Mouse (Mus musculus): ENCODE measurements around the gene Il21r. TPM values are rescaled to one million over a fixed set of nuclear protein-coding genes. Genes with fewer than 3 reads are reported as not detected.

Il21r gene
- polyA plus RNA-seq, 1 experiment from 2014 or later: 0.22 TPM

DNA sequence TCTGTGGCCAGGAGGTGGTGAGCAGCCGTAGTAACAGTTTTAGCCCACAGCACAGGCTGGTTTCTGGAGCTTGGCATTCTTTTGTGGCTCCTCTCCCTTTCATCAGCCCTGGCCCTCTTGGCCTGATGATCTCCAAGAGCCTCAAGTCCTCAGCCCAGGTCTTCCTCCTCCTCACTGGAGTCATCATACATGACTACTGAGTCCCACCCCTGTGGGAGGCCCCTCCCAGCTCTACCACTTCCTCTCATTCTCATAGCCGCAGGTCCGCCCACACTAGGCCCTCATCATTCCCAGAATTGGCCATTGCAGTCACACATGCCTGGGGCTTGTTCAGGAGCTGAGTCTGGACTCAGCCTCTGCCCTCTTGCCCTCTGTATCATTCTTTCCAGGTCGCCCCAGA, 9.4 kb upstream of the Il21r start:
- Histone ChIP-seq H3K36me3 (ENCODE audit: control insufficient read depth, insufficient read depth, low read length) (no peaks in the 10 kb centered on the region), H3K9me3 (ENCODE audit: control insufficient read depth, low read length) (no peaks in the 10 kb centered on the region), H3K27ac (ENCODE audit: low read depth, low read length) (no peak overlapping the region), H3K4me1 (ENCODE audit: control insufficient read depth, insufficient read depth, low read length) (no peaks in the 10 kb centered on the region), H3K9ac (ENCODE audit: low read depth, low read length) (no peak overlapping the region), H3K4me2 (replicated peaks; ENCODE audit: low read depth, low read length) (no peak overlapping the region), H3K27me3 (ENCODE audit: control insufficient read depth, insufficient read depth, low read length) (no peaks in the 10 kb centered on the region), H3K4me3 (ENCODE audit: low read length) (no peak overlapping the region)
- ATAC-seq (ENCODE audit: low FRiP score, low TSS enrichment): no peak
- WGBS: 88% methylated on average over 4 of the region's 4 CpGs

- H3K27ac ChIP-seq (ENCODE audit: low read depth, low read length): no peak overlapping the region
- no peaks in the 10 kb centered on the region for H3K9me3 ChIP-seq (ENCODE audit: control insufficient read depth, low read length)
- H3K27me3 ChIP-seq (ENCODE audit: control insufficient read depth, insufficient read depth, low read length): no peaks in the 10 kb centered on the region
- no peaks in the 10 kb centered on the region for H3K4me1 ChIP-seq (ENCODE audit: control insufficient read depth, insufficient read depth, low read length)
- 60% methylated on average over 3 of the region's 3 CpGs for WGBS
- no peak overlapping the region for H3K9ac ChIP-seq (ENCODE audit: low read depth, low read length)
- ATAC-seq (ENCODE audit: low FRiP score, low TSS enrichment): no peak
- H3K36me3 ChIP-seq (ENCODE audit: control insufficient read depth, insufficient read depth, low read length): no peaks in the 10 kb centered on the region
- no peak overlapping the region for H3K4me3 ChIP-seq (ENCODE audit: low read length)
- no peak overlapping the region for H3K4me2 ChIP-seq (replicated peaks; ENCODE audit: low read depth, low read length)
These were observed 6.8 kb upstream of the Il21r start for GRCm38 (mm10) chr7:125596406-125596805.

- Histone ChIP-seq H3K9ac (ENCODE audit: low read depth, low read length) (no peak overlapping the region), H3K9me3 (ENCODE audit: control insufficient read depth, low read length) (no peaks in the 10 kb centered on the region), H3K4me2 (replicated peaks; ENCODE audit: low read depth, low read length) (no peak overlapping the region), H3K4me1 (ENCODE audit: control insufficient read depth, insufficient read depth, low read length) (no peaks in the 10 kb centered on the region), H3K36me3 (ENCODE audit: control insufficient read depth, insufficient read depth, low read length) (no peaks in the 10 kb centered on the region), H3K27ac (ENCODE audit: low read depth, low read length) (no peak overlapping the region), H3K4me3 (ENCODE audit: low read length) (no peak overlapping the region), H3K27me3 (ENCODE audit: control insufficient read depth, insufficient read depth, low read length) (no peaks in the 10 kb centered on the region)
- WGBS: 93% methylated on average over 9 of the region's 9 CpGs
- no peak for ATAC-seq (ENCODE audit: low FRiP score, low TSS enrichment)
These were observed 6.1 kb upstream of the Il21r start for GRCm38 (mm10) chr7:125597083-125597482.

GRCm38 (mm10) chr7:125597516-125598347, 5.5 kb upstream of the Il21r start:
- ATAC-seq (ENCODE audit: low FRiP score, low TSS enrichment): no peak
- 88% methylated on average over 11 of the region's 11 CpGs for WGBS
- Histone ChIP-seq H3K9ac (ENCODE audit: low read depth, low read length) (no peak overlapping the region), H3K4me3 (ENCODE audit: low read length) (no peak overlapping the region), H3K9me3 (ENCODE audit: control insufficient read depth, low read length) (no peaks in the 10 kb centered on the region), H3K27me3 (ENCODE audit: control insufficient read depth, insufficient read depth, low read length) (no peaks in the 10 kb centered on the region), H3K36me3 (ENCODE audit: control insufficient read depth, insufficient read depth, low read length) (no peaks in the 10 kb centered on the region), H3K27ac (ENCODE audit: low read depth, low read length) (no peak overlapping the region), H3K4me2 (replicated peaks; ENCODE audit: low read depth, low read length) (no peak overlapping the region), H3K4me1 (ENCODE audit: control insufficient read depth, insufficient read depth, low read length) (no peaks in the 10 kb centered on the region)

DNA sequence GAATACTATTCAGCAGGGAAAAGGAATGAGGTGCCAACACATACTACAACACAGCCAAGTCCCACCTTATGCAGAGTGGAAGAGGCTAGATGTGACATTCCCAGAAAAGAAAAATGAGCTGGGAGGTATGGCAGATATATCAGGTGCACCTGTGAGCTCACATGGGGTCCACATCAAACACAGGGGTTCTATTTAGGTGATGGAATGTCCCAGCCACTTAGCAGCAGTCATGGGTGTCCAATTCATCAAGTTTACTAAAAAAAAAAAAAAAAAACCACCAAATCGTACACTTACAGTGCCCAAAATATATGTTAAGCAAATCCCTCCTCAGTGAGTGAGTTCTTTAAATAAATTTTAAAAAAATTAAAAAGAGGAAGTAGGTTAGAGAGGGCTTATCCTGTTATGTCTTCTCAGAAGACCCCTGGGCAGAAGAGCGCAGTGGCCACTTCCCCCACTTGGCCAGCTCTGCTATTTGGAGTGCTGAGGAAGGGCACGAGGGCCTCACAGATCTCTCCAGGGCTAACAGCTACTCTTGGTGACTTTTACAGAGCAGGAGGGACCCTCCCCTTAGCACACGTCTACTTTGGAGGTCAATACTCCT, 3.8 kb upstream of the Il21r start:
- no peaks in the 10 kb centered on the region for H3K36me3 ChIP-seq (ENCODE audit: control insufficient read depth, insufficient read depth, low read length)
- H3K4me3 ChIP-seq (ENCODE audit: low read length): no peak overlapping the region
- ATAC-seq (ENCODE audit: low FRiP score, low TSS enrichment): no peak
- H3K4me1 ChIP-seq (ENCODE audit: control insufficient read depth, insufficient read depth, low read length): no peaks in the 10 kb centered on the region
- H3K27me3 ChIP-seq (ENCODE audit: control insufficient read depth, insufficient read depth, low read length): no peaks in the 10 kb centered on the region
- no peak overlapping the region for H3K4me2 ChIP-seq (replicated peaks; ENCODE audit: low read depth, low read length)
- H3K9ac ChIP-seq (ENCODE audit: low read depth, low read length): no peak overlapping the region
- H3K27ac ChIP-seq (ENCODE audit: low read depth, low read length): no peak overlapping the region
- H3K9me3 ChIP-seq (ENCODE audit: control insufficient read depth, low read length): no peaks in the 10 kb centered on the region
- 54% methylated on average over 4 of the region's 4 CpGs for WGBS

GRCm38 (mm10) chr7:125600136-125600535, 3.1 kb upstream of the Il21r start:
- Histone ChIP-seq H3K9me3 (ENCODE audit: control insufficient read depth, low read length) (no peaks in the 10 kb centered on the region), H3K27ac (ENCODE audit: low read depth, low read length) (no peak overlapping the region), H3K27me3 (ENCODE audit: control insufficient read depth, insufficient read depth, low read length) (no peaks in the 10 kb centered on the region), H3K9ac (ENCODE audit: low read depth, low read length) (no peak overlapping the region), H3K4me2 (replicated peaks; ENCODE audit: low read depth, low read length) (no peak overlapping the region), H3K4me3 (ENCODE audit: low read length) (no peak overlapping the region), H3K4me1 (ENCODE audit: control insufficient read depth, insufficient read depth, low read length) (no peaks in the 10 kb centered on the region), H3K36me3 (ENCODE audit: control insufficient read depth, insufficient read depth, low read length) (no peaks in the 10 kb centered on the region)
- ATAC-seq (ENCODE audit: low FRiP score, low TSS enrichment): no peak
- WGBS: 69% methylated on average over 10 of the region's 10 CpGs

DNA sequence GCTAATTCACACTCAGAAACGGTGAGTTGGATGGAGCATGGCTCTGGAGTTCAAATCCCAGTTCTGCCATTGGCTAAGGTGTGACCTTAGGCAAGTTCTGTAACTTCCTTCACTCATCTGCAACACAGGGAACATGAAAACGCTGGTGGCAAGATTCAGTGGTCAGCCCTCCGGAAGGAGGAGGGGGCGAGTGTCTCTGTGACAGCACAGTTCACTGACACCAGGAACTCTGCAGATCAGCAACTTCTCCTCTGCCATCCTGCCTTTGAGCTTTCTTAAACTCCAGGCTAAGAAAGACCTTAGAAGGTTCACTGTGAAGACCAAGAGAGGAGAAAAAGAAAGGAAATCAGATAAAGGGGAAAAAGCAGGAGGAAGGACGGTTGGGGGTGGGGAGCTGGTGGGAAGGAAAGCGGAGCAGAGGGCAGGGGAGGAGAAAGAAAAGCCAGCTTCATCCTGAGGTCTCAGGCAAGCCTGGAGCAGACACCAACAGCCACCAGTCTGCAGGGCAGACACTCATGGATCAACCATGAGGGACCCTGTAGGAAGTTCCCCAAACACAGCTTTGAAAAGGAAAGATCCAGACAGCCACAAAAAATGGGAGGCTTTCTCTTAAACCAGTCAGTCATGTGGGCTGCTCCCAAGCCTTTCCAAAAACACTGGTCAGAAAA, 2.5 kb upstream of the Il21r start:
- WGBS: 29% methylated on average over 6 of the region's 6 CpGs
- Histone ChIP-seq H3K4me1 (ENCODE audit: control insufficient read depth, insufficient read depth, low read length) (no peaks in the 10 kb centered on the region), H3K27me3 (ENCODE audit: control insufficient read depth, insufficient read depth, low read length) (no peaks in the 10 kb centered on the region), H3K27ac (ENCODE audit: low read depth, low read length) (no peak overlapping the region), H3K36me3 (ENCODE audit: control insufficient read depth, insufficient read depth, low read length) (no peaks in the 10 kb centered on the region), H3K4me2 (replicated peaks; ENCODE audit: low read depth, low read length) (no peak overlapping the region), H3K4me3 (ENCODE audit: low read length) (no peak overlapping the region), H3K9ac (ENCODE audit: low read depth, low read length) (no peak overlapping the region), H3K9me3 (ENCODE audit: control insufficient read depth, low read length) (no peaks in the 10 kb centered on the region)
- ATAC-seq (ENCODE audit: low FRiP score, low TSS enrichment): no peak

GRCm38 (mm10) chr7:125601280-125601670, 2.0 kb upstream of the Il21r start:
- Histone ChIP-seq H3K4me2 (replicated peaks; ENCODE audit: low read depth, low read length) (no peak overlapping the region), H3K9ac (ENCODE audit: low read depth, low read length) (no peak overlapping the region), H3K4me3 (ENCODE audit: low read length) (no peak overlapping the region), H3K27me3 (ENCODE audit: control insufficient read depth, insufficient read depth, low read length) (no peaks in the 10 kb centered on the region), H3K9me3 (ENCODE audit: control insufficient read depth, low read length) (no peaks in the 10 kb centered on the region), H3K4me1 (ENCODE audit: control insufficient read depth, insufficient read depth, low read length) (no peaks in the 10 kb centered on the region), H3K27ac (ENCODE audit: low read depth, low read length) (no peak overlapping the region), H3K36me3 (ENCODE audit: control insufficient read depth, insufficient read depth, low read length) (no peaks in the 10 kb centered on the region)
- WGBS: 44% methylated on average over 6 of the region's 6 CpGs
- ATAC-seq (ENCODE audit: low FRiP score, low TSS enrichment): no peak

DNA sequence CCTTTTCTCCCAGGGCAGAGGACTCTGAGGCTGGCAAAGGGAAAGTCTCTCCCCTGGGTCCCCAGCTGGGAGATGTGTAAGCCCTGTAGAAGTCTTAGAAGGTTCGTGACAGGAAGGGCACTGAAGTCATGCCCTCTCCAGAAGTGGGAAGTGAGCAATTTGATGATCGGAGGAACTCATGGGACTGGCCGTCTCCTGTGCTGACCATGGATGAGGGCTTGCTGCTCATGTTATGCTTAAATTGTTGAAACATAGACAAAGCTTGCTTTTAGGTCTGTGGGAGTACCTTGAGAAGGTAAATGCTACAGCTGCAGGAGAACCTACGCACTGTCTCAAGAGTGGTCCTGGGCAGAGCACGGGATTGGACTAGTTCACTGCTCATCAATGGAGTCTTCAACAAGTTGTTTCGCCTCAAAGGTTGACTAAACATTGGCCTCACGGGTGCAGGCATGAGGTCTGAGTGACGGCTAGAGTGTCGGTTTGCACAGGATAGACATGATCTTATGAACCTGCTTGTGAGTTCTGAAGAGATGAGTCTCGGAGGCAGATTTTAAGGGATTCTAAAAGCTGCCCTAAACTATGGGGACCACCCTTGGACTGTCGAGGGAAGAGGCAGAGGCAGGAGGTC, 1.3 kb upstream of the Il21r start:
- H3K9ac ChIP-seq (ENCODE audit: low read depth, low read length): no peak overlapping the region
- no peak overlapping the region for H3K27ac ChIP-seq (ENCODE audit: low read depth, low read length)
- H3K9me3 ChIP-seq (ENCODE audit: control insufficient read depth, low read length): no peaks in the 10 kb centered on the region
- WGBS: 61% methylated on average over 11 of the region's 11 CpGs
- H3K4me1 ChIP-seq (ENCODE audit: control insufficient read depth, insufficient read depth, low read length): no peaks in the 10 kb centered on the region
- no peaks in the 10 kb centered on the region for H3K36me3 ChIP-seq (ENCODE audit: control insufficient read depth, insufficient read depth, low read length)
- no peaks in the 10 kb centered on the region for H3K27me3 ChIP-seq (ENCODE audit: control insufficient read depth, insufficient read depth, low read length)
- no peak for ATAC-seq (ENCODE audit: low FRiP score, low TSS enrichment)
- H3K4me2 ChIP-seq (replicated peaks; ENCODE audit: low read depth, low read length): no peak overlapping the region
- H3K4me3 ChIP-seq (ENCODE audit: low read length): no peak overlapping the region
